Mouse (Mus musculus) left cerebral cortex, adult 2 months (tissue): ENCODE data around the gene Ostm1. TPM values are rescaled to one million over a fixed set of nuclear protein-coding genes. Genes with fewer than 3 reads are reported as not detected.

ENCODE experiments used
- DNase-seq, 2 experiments: peaks; one replicate each; pipeline ENCODE4 v3.0.0; 2021 to 2022; ENCODE audit warnings: low spot score in 2 of 2, mixed read lengths in 1 of 2; ENCODE audit errors: extremely low spot score in 1 of 2
- H3K27ac ChIP-seq: fragments of 200-600 bp; 2 replicates; pipeline ENCODE4 v1.8.1; 2022
- H3K4me3 ChIP-seq: fragments of 200-600 bp; 2 replicates; pipeline ENCODE4 v1.8.1; 2022
- CTCF ChIP-seq: fragments of 200-600 bp; IDR thresholded peaks from 2 replicates; pipeline ENCODE4 v1.8.1; 2022; ENCODE audit warnings: antibody characterized with exemption, mild to moderate bottlenecking, moderate library complexity
- intact Hi-C: fragments of 180-260 bp; cut with DNase I; formaldehyde crosslinking; loops from one replicate; pipeline ENCODE4 v1.15.1; 2025
- total RNA-seq, 2 experiments: library from RNA; stranded (reverse); gene quantifications; 2 replicates each; pipeline ENCODE4 v1.2.3; 2021

Gene Ostm1
- total RNA-seq, 2 experiments from 2014 or later: 47.0 to 52.3 TPM

DNA sequence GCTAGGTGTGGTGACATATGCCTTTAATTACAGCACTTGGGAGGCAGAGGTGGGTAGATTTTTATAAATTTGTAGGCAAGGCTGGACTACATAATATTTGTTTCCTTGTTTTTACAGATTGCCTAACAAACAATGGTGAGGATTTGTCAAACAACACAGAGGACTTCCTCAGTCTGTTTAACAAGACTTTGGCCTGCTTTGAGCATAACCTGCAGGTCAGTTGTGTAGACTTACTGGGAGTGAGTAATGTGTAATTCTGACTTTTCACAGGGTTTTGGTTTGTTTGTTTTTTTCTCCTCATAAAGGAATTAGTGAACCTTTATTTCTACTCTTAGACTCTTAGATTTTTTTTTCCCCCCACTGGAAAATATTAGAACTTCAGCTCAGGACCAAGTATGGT lies 109.2 kb downstream of the Ostm1 start:
- TF ChIP-seq CTCF: no peak
- no peak overlapping the region for H3K4me3 ChIP-seq
- DNase-seq: no peak
- H3K27ac ChIP-seq: no peak overlapping the region
- intact Hi-C loops: no loop called here

- DNase-seq: no peak
- H3K4me3 ChIP-seq: no peak overlapping the region
- no peak overlapping the region for H3K27ac ChIP-seq
- intact Hi-C loops: no loop called here
- no peak; the same call in 1 of the 2 replicates for TF ChIP-seq CTCF
Measured at GRCm38 (mm10) chr10:42693482-42693881, 109.9 kb downstream of the Ostm1 start.

DNA sequence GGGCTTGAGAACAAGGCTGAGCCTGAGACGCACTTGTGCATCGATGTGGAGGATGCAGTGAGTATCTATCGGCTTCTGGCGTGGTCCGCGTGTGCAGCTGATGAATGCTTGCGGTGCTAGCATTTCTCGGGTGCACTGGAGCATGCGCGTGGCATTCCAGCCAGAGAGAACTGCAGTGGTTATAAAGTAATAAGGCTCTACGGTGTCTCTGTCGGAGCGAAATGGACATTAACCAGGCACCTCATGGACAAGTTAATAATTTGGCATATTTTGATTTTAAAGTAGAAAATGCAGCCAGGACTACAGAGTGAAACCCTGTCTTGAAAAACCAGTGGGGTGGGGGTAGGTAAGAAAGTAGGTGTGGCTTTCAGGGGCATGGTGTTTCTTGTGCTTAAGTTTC lies 112.7 kb downstream of the Ostm1 start:
- no peak for TF ChIP-seq CTCF
- no peak overlapping the region for H3K27ac ChIP-seq
- intact Hi-C loops: loop anchor here (5.0 kb wide), 2 partner anchors 36 to 106 kb away; no protein-coding TSS in a partner anchor
- no peak overlapping the region for H3K4me3 ChIP-seq
- no peak for DNase-seq

DNA sequence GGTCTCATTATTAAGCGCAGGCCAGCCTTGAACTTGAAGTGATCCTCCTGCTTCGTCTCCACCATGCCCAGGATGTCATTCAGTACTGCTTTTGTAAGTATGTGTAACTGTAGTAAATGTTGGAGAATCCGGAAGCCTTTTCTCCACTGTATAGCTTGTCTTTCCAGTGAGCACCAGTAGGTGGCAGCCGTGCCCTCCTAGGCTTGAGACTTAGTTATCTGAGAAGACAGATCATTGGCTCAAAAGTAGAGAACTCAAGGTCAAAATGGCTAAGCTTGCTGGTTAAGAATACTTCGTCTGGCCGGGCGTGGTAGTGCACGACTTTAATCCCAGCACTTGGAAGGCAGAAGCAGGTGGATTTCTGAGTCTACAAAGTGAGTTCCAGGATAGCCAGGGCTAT lies 113.4 kb downstream of the Ostm1 start:
- TF ChIP-seq CTCF: peak; percentile 93
- no peak overlapping the region for H3K27ac ChIP-seq
- peak; percentile 65 to 77 for DNase-seq
- H3K4me3 ChIP-seq: no peak overlapping the region
- intact Hi-C loops: loop anchor here (5.0 kb wide), 2 partner anchors 35 to 105 kb away; no protein-coding TSS in a partner anchor

DNA sequence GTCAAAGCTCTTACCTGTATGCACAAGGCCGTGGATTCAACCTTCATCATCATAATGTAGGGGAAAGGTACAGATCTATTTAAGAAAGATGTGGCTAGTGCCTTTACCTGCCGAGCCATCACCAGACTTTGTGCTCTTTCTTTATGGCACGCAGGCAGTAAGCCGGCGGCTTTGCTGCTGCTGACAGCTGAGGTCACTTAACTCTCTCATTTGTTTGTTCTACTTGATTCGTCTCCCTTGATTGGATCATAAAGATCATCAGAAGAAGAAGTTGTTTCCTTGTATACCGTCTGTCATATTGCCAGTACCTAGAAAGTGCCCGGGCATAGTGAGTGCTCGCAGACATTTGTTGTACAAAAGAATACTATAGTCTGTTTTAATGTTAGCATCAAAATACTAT lies 114.8 kb downstream of the Ostm1 start:
- no peak for TF ChIP-seq CTCF
- intact Hi-C loops: loop anchor here (5.0 kb wide), 2 partner anchors 34 to 104 kb away; no protein-coding TSS in a partner anchor
- DNase-seq: no peak
- no peak overlapping the region for H3K27ac ChIP-seq
- H3K4me3 ChIP-seq: no peak overlapping the region

DNA sequence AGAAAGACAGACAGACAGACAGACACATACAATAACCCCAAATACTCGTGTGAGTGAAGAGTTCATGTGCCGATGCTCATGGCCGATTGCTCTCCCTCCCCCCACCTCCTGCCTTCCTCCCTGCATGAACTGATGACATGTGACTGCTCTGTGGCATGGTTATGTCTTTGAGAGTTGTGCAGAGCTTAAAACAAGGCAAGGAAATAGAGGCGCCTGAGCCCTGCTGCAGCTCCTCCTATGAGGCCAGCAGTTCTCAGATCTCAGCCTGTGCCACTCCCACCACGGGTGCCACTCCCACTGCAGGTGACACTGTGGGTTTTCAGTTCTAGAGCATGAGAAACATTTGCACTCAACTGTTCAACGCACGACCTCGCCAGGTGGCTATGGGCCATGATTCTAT lies 115.4 kb downstream of the Ostm1 start:
- no peak overlapping the region for H3K27ac ChIP-seq
- TF ChIP-seq CTCF: no peak
- DNase-seq: no peak
- intact Hi-C loops: loop anchor here (5.0 kb wide), 2 partner anchors 33 to 103 kb away; no protein-coding TSS in a partner anchor
- no peak overlapping the region for H3K4me3 ChIP-seq

DNA sequence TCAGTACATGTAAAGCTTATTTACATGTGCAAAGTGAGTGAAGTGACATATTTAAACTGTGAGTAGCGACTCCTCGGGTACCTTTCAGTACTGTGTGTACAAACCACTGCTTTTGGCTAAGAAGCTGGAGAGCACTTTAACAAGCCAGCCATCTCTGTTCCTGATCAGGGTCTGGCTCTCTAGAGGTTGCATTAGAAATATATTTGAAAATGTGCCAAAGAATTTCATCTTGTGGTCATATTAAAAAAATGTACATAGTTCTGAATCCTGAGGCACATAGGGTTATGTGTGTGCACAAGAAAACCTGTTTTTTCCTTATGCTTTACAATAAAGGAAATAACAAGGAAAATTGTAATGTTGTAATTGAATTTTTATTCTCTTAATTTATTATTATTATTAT lies 118.5 kb downstream of the Ostm1 start:
- no peak for TF ChIP-seq CTCF
- intact Hi-C loops: no loop called here
- DNase-seq: no peak
- Histone ChIP-seq H3K27ac (no peak overlapping the region), H3K4me3 (no peak overlapping the region)

- intact Hi-C loops: no loop called here
- Histone ChIP-seq H3K27ac (no peak overlapping the region), H3K4me3 (no peak overlapping the region)
- TF ChIP-seq CTCF: no peak
- DNase-seq: no peak
Measured at GRCm38 (mm10) chr10:42714676-42715075, 131.1 kb downstream of the Ostm1 start.

- TF ChIP-seq CTCF: no peak
- DNase-seq: no peak
- Histone ChIP-seq H3K27ac (no peak overlapping the region), H3K4me3 (no peak overlapping the region)
- intact Hi-C loops: no loop called here
Measured at GRCm38 (mm10) chr10:42715366-42716035, 131.9 kb downstream of the Ostm1 start.

DNA sequence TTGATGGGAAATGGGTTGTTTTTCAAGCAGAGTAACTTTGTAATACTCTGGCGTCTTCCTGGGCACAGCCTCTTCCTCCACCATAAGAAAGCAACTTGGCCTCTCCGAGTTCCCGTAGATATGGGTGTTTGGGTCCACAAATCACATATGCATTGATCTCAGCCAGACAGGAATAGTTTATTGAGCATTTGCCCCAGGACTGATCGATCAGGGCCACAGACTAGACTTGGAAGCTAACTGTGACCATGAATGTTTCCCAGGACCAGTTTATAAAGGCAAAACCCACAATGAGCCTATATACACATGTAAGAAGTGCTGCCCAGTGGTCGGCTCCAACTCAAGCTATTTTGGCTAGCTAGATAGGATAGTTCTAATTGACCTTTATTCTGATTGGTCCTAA lies 138.5 kb downstream of the Ostm1 start:
- H3K27ac ChIP-seq: no peak overlapping the region
- no peak for DNase-seq
- no peak overlapping the region for H3K4me3 ChIP-seq
- no peak for TF ChIP-seq CTCF
- intact Hi-C loops: no loop called here

- TF ChIP-seq CTCF: no peak
- Histone ChIP-seq H3K4me3 (no peak overlapping the region), H3K27ac (no peak overlapping the region)
- intact Hi-C loops: no loop called here
- no peak for DNase-seq
Measured at GRCm38 (mm10) chr10:42723275-42724232, 139.9 kb downstream of the Ostm1 start.

DNA sequence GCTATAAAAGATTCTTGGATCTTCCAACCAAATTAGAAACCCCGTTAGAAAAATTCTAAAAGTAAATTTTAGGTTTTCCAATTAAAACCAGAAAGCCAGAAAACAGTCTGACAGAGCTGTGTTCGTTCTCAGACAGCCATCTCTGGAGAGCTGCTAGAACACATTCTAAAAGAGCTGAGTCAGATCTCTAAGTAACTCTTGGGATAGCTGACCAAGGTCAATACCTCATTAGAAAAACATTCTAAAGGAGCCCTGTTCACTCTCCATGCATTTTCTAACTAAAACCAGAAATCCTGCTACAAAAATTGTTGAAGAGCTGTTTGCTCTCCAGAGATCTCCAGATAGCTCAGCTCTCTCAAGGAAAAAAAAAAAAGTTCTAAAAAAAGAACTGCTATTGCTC lies 146.0 kb downstream of the Ostm1 start:
- no peak for TF ChIP-seq CTCF

More for the DNA sequence above, 146.0 kb downstream of the Ostm1 start:
- intact Hi-C loops: loop anchor here (5.0 kb wide), 1 partner anchor 32 kb away; no protein-coding TSS in a partner anchor
- DNase-seq: no peak
- no peak overlapping the region for H3K27ac ChIP-seq
- no peak overlapping the region for H3K4me3 ChIP-seq
